Mouse (Mus musculus) liver, embryonic 12.5 days (tissue): Measurements from ENCODE around the gene Spcs2. TPM values are rescaled to one million over a fixed set of nuclear protein-coding genes. Genes with fewer than 3 reads are reported as not detected.

Experiments
- ATAC-seq: fragments of 200-750 bp; cut with Nextera tagmentation; 2 replicates; pipeline ENCODE4 v1.8.0; 2017; ENCODE audit warnings: moderate number of reproducible peaks, mild to moderate bottlenecking, moderate library complexity
- H3K27ac ChIP-seq: fragments of 300-500 bp; sonication (generic); 2 replicates; pipeline ENCODE4 v1.5.1; 2016; ENCODE audit warnings: mild to moderate bottlenecking
- H3K27me3 ChIP-seq: fragments of 300-500 bp; sonication (generic); replicated peaks from 2 replicates; pipeline ENCODE4 v1.6.1; 2016; ENCODE audit warnings: mild to moderate bottlenecking, moderate library complexity
- H3K36me3 ChIP-seq: fragments of 300-500 bp; sonication (generic); 2 replicates; pipeline ENCODE4 v1.6.1; 2016; ENCODE audit warnings: mild to moderate bottlenecking, moderate library complexity
- H3K4me1 ChIP-seq: fragments of 300-500 bp; sonication (generic); 2 replicates; pipeline ENCODE4 v1.6.1; 2016
- H3K4me2 ChIP-seq: fragments of 300-500 bp; sonication (generic); 2 replicates; pipeline ENCODE4 v1.6.1; 2016; ENCODE audit warnings: mild to moderate bottlenecking, moderate library complexity
- H3K4me3 ChIP-seq: fragments of 300-500 bp; sonication (generic); 2 replicates; pipeline ENCODE4 v1.5.1; 2016; ENCODE audit warnings: mild to moderate bottlenecking, moderate library complexity
- H3K9ac ChIP-seq: fragments of 300-500 bp; sonication (generic); 2 replicates; pipeline ENCODE4 v1.6.1; 2016; ENCODE audit warnings: mild to moderate bottlenecking, moderate library complexity
- H3K9me3 ChIP-seq: fragments of 300-500 bp; sonication (generic); replicated peaks from 2 replicates; pipeline ENCODE4 v1.6.1; 2016; ENCODE audit warnings: mild to moderate bottlenecking, moderate library complexity
- WGBS: fragments of 180-500 bp; shearing (Covaris S2); methylation state at CpG from one replicate; pipeline ENCODE4 v1.1.7; 2016; ENCODE audit not compliant: insufficient replicate concordance; 5-methylcytosine and 5-hydroxymethylcytosine counted together
- polyA plus RNA-seq: library from polyadenylated mRNA; unstranded; fragments of >200 nt; fragmentation: Nextera tagmentation; extraction: Ambion mirVana; gene quantifications from 2 replicates; pipeline ENCODE4 v1.2.1, GENCODE M21; 2016

The Spcs2 gene
- polyA plus RNA-seq, 1 experiment from 2014 or later, result 216 TPM

GRCm38 (mm10) chr7:99890168-99890755 is 27.0 kb upstream of the Spcs2 start:
- no peak overlapping the region for H3K4me2 ChIP-seq

GRCm38 (mm10) chr7:99889175-99889880 is 26.1 kb upstream of the Spcs2 start:
- Histone ChIP-seq H3K27ac (no peak overlapping the region), H3K9ac (no peak overlapping the region), H3K4me3 (no peak overlapping the region), H3K4me2 (no peak overlapping the region), H3K27me3 (peaks cover 10% of the 10 kb centered on the region), H3K36me3 (no peaks in the 10 kb centered on the region), H3K9me3 (no peaks in the 10 kb centered on the region), H3K4me1 (no peaks in the 10 kb centered on the region)
- ATAC-seq, result no peak
- 32% methylated on average over 10 of the region's 10 CpGs for WGBS

More at GRCm38 (mm10) chr7:99890168-99890755, 27.0 kb upstream of the Spcs2 start:
- Histone ChIP-seq H3K27ac (no peak overlapping the region), H3K4me1 (no peaks in the 10 kb centered on the region), H3K36me3 (no peaks in the 10 kb centered on the region), H3K9me3 (no peaks in the 10 kb centered on the region), H3K27me3 (peaks cover 14% of the 10 kb centered on the region), H3K4me3 (no peak overlapping the region), H3K9ac (no peak overlapping the region)
- 54% methylated on average over 3 of the region's 3 CpGs for WGBS
- no peak for ATAC-seq

- no peak overlapping the region for H3K27ac ChIP-seq
- no peak overlapping the region for H3K9ac ChIP-seq
- H3K9me3 ChIP-seq, result no peaks in the 10 kb centered on the region
- H3K4me1 ChIP-seq, result no peaks in the 10 kb centered on the region
- no peak overlapping the region for H3K4me3 ChIP-seq
- peaks cover 13% of the 10 kb centered on the region for H3K27me3 ChIP-seq
- no peaks in the 10 kb centered on the region for H3K36me3 ChIP-seq
- no peak overlapping the region for H3K4me2 ChIP-seq
- ATAC-seq, result no peak
Observed at GRCm38 (mm10) chr7:99887743-99888142, 24.5 kb upstream of the Spcs2 start.

GRCm38 (mm10) chr7:99887230-99887735 is 24.0 kb upstream of the Spcs2 start:
- Histone ChIP-seq H3K27ac (no peak overlapping the region), H3K9ac (no peak overlapping the region), H3K9me3 (no peaks in the 10 kb centered on the region), H3K36me3 (no peaks in the 10 kb centered on the region), H3K4me3 (no peak overlapping the region), H3K4me2 (no peak overlapping the region), H3K4me1 (no peaks in the 10 kb centered on the region), H3K27me3 (peaks cover 13% of the 10 kb centered on the region)
- WGBS, result 47% methylated on average over 2 of the region's 2 CpGs
- no peak for ATAC-seq

GRCm38 (mm10) chr7:99878254-99878653 is 15.0 kb upstream of the Spcs2 start:
- no peak overlapping the region for H3K27ac ChIP-seq
- no peak overlapping the region for H3K4me2 ChIP-seq
- H3K36me3 ChIP-seq, result no peaks in the 10 kb centered on the region
- H3K4me1 ChIP-seq, result no peaks in the 10 kb centered on the region
- no peak for ATAC-seq
- H3K27me3 ChIP-seq, result peaks cover 8% of the 10 kb centered on the region; the same call in 1 of the 2 replicates
- WGBS, result 57% methylated on average over 2 of the region's 2 CpGs
- no peaks in the 10 kb centered on the region for H3K9me3 ChIP-seq
- no peak overlapping the region for H3K9ac ChIP-seq
- no peak overlapping the region for H3K4me3 ChIP-seq

- H3K27ac ChIP-seq, result no peak overlapping the region
- 4% methylated on average over 3 of the region's 3 CpGs for WGBS
- ATAC-seq, result no peak
Observed at GRCm38 (mm10) chr7:99876345-99876744, 13.1 kb upstream of the Spcs2 start.

GRCm38 (mm10) chr7:99875891-99876290 is 12.6 kb upstream of the Spcs2 start:
- H3K36me3 ChIP-seq, result no peaks in the 10 kb centered on the region
- H3K9me3 ChIP-seq, result no peaks in the 10 kb centered on the region
- no peak overlapping the region for H3K27ac ChIP-seq
- peaks cover 8% of the 10 kb centered on the region; the same call in 1 of the 2 replicates for H3K27me3 ChIP-seq
- no peaks in the 10 kb centered on the region for H3K4me1 ChIP-seq
- H3K4me2 ChIP-seq, result no peak overlapping the region
- ATAC-seq, result no peak
- H3K9ac ChIP-seq, result no peak overlapping the region
- H3K4me3 ChIP-seq, result no peak overlapping the region
- 40% methylated on average over 5 of the region's 5 CpGs for WGBS

More at GRCm38 (mm10) chr7:99876345-99876744, 13.1 kb upstream of the Spcs2 start:
- no peak overlapping the region for H3K9ac ChIP-seq
- no peak overlapping the region for H3K4me3 ChIP-seq
- no peaks in the 10 kb centered on the region for H3K4me1 ChIP-seq
- H3K36me3 ChIP-seq, result no peaks in the 10 kb centered on the region
- H3K27me3 ChIP-seq, result peaks cover 8% of the 10 kb centered on the region; the same call in 1 of the 2 replicates
- H3K9me3 ChIP-seq, result no peaks in the 10 kb centered on the region
- no peak overlapping the region for H3K4me2 ChIP-seq

- Histone ChIP-seq H3K27ac (no peak overlapping the region), H3K9me3 (no peaks in the 10 kb centered on the region), H3K4me2 (no peak overlapping the region), H3K4me1 (no peaks in the 10 kb centered on the region), H3K4me3 (no peak overlapping the region), H3K36me3 (no peaks in the 10 kb centered on the region), H3K9ac (no peak overlapping the region), H3K27me3 (peaks cover 8% of the 10 kb centered on the region)
- ATAC-seq, result no peak
- WGBS, result 51% methylated on average over 6 of the region's 6 CpGs
Observed at GRCm38 (mm10) chr7:99873965-99874364, 10.7 kb upstream of the Spcs2 start.

GRCm38 (mm10) chr7:99869296-99869695 is 6.0 kb upstream of the Spcs2 start:
- Histone ChIP-seq H3K27me3 (no peaks in the 10 kb centered on the region; the same call in none of the 2 replicates), H3K9me3 (no peaks in the 10 kb centered on the region), H3K36me3 (no peaks in the 10 kb centered on the region), H3K4me1 (peaks cover 5% of the 10 kb centered on the region; the same call in 1 of the 2 replicates), H3K4me3 (no peak overlapping the region), H3K27ac (no peak overlapping the region), H3K9ac (no peak overlapping the region), H3K4me2 (no peak overlapping the region)
- no peak for ATAC-seq
- 48% methylated on average over 4 of the region's 4 CpGs for WGBS

GRCm38 (mm10) chr7:99865219-99865618 is 2.0 kb upstream of the Spcs2 start:
- no peak for ATAC-seq
- Histone ChIP-seq H3K27me3 (peaks cover 12% of the 10 kb centered on the region), H3K36me3 (no peaks in the 10 kb centered on the region), H3K9ac (no peak overlapping the region), H3K4me2 (no peak overlapping the region), H3K9me3 (no peaks in the 10 kb centered on the region), H3K27ac (no peak overlapping the region), H3K4me1 (peaks cover 5% of the 10 kb centered on the region; the same call in 1 of the 2 replicates), H3K4me3 (no peak overlapping the region)
- 48% methylated on average over 3 of the region's 3 CpGs for WGBS

- no peaks in the 10 kb centered on the region for H3K36me3 ChIP-seq
- H3K9ac ChIP-seq, result no peak overlapping the region
- ATAC-seq, result no peak
- no peak overlapping the region for H3K27ac ChIP-seq
- peaks cover 12% of the 10 kb centered on the region for H3K27me3 ChIP-seq
- no peak overlapping the region for H3K4me3 ChIP-seq
- H3K9me3 ChIP-seq, result no peaks in the 10 kb centered on the region
- 69% methylated on average over 11 of the region's 11 CpGs for WGBS
- peaks cover 5% of the 10 kb centered on the region; the same call in 1 of the 2 replicates for H3K4me1 ChIP-seq
- no peak overlapping the region for H3K4me2 ChIP-seq
Observed at GRCm38 (mm10) chr7:99864241-99865028, 1.2 kb upstream of the Spcs2 start.
